In genomic region chr14:34589185-34589713, GRCm38 (mm10) we compare ENCODE assay signal across 24 mouse cellular contexts. TPM values are rescaled to one million over a fixed set of nuclear protein-coding genes. Genes with fewer than 3 reads are reported as not detected.
DNase-seq lines count a peak whose midpoint lies in the region; ATAC-seq and TF ChIP-seq lines count a peak whose summit lies in the region.
"Had no signal": no experiment of that assay in that cellular context is flagged by ENCODE, and none has a peak within 500 bp of the region (broad histone marks: within the 10 kb centered on the region; RNA-seq: fewer than 3 reads in every experiment).

No protein-coding gene starts in this region.

- H3K9me3 ChIP-seq in heart, embryonic 13.5 days = no peaks in the 10 kb centered on the region
- H3K9me3 ChIP-seq in hindbrain, embryonic 16.5 days (ENCODE audit: control insufficient read depth, low read length) = no peaks in the 10 kb centered on the region
- H3K9me3 ChIP-seq: embryonic facial prominence, embryonic 12.5 days; neural tube, embryonic 15.5 days had no signal

- peaks cover 74% of the 10 kb centered on the region for H3K4me1 ChIP-seq in heart, embryonic 13.5 days
- H3K4me1 ChIP-seq in hindbrain, embryonic 16.5 days (ENCODE audit: control insufficient read depth, insufficient read depth, low read depth, low read length) = no peaks in the 10 kb centered on the region
- H3K4me1 ChIP-seq in thymus, adult 2 months (replicated peaks; ENCODE audit: control insufficient read depth, insufficient read depth, low read length) = no peaks in the 10 kb centered on the region
- H3K4me1 ChIP-seq: neural tube, embryonic 15.5 days had no signal

- H3K36me3 ChIP-seq in heart, embryonic 13.5 days = peaks cover 11% of the 10 kb centered on the region
- no peaks in the 10 kb centered on the region for H3K36me3 ChIP-seq in hindbrain, embryonic 16.5 days (ENCODE audit: control insufficient read depth, insufficient read depth, low read length)
- H3K36me3 ChIP-seq in thymus, adult 2 months (ENCODE audit: control insufficient read depth, insufficient read depth, low read length) = no peaks in the 10 kb centered on the region
- H3K36me3 ChIP-seq: embryonic facial prominence, embryonic 12.5 days; neural tube, embryonic 15.5 days had no signal

- peak overlapping the region; percentile 81 for H3K4me2 ChIP-seq in heart, embryonic 13.5 days
- no peak overlapping the region for H3K4me2 ChIP-seq in hindbrain, embryonic 16.5 days (ENCODE audit: low read length)
- H3K4me2 ChIP-seq: embryonic facial prominence, embryonic 12.5 days; midbrain, embryonic 11.5 days; neural tube, embryonic 15.5 days had no signal

- TF ChIP-seq CTCF in gastrocnemius, adult 2 months (IDR thresholded peaks at IDR 0.05) = no peak
- TF ChIP-seq CTCF in thymus, adult 2 months (IDR thresholded peaks at IDR 0.05; ENCODE audit: borderline replicate concordance, control insufficient read depth, extremely low read depth, insufficient read depth, low read length, poor library complexity) = no peak

- DNase-seq in adipocyte (ENCODE audit: low spot score) = peak; percentile 53
- DNase-seq in gastrocnemius, adult 2 months = peak; percentile 87
- peak; percentile 76 for DNase-seq in heart, postnatal 4 days
- DNase-seq in thymus, adult 2 months = no peak
- DNase-seq in retina, embryonic 14.5 days (ENCODE audit: low spot score) = no peak
- no peak for DNase-seq in frontal cortex, adult 2 months (ENCODE audit: extremely low spot score in 1 of 2, low spot score in 1 of 2)
- DNase-seq: cerebellum, adult 2 months; kidney, adult 9 months; kidney, postnatal 36 days; retina, postnatal 1 day; right cerebral cortex, postnatal 4 days; thymus, postnatal 14 days had no signal

- no peak for TF ChIP-seq POLR2A in thymus, adult 2 months (IDR thresholded peaks at IDR 0.05; ENCODE audit: control insufficient read depth, extremely low read depth, insufficient read depth, low read length, poor library complexity)

- 82% methylated on average over 8 of the region's 8 CpGs for WGBS in heart, embryonic 13.5 days
- WGBS in hindbrain, embryonic 16.5 days = 89% methylated on average over 8 of the region's 8 CpGs
- WGBS in thymus, adult 2 months = 95% methylated on average over 8 of the region's 8 CpGs

- H3K27me3 ChIP-seq in heart, embryonic 13.5 days (replicated peaks) = no peaks in the 10 kb centered on the region
- no peaks in the 10 kb centered on the region for H3K27me3 ChIP-seq in hindbrain, embryonic 16.5 days (replicated peaks; ENCODE audit: control insufficient read depth, insufficient read depth, low read length)
- H3K27me3 ChIP-seq in thymus, adult 2 months (ENCODE audit: control insufficient read depth, insufficient read depth, low read length) = no peaks in the 10 kb centered on the region
- H3K27me3 ChIP-seq: embryonic facial prominence, embryonic 12.5 days; neural tube, embryonic 15.5 days had no signal

- peak overlapping the region; percentile 99 for H3K27ac ChIP-seq in gastrocnemius, adult 2 months
- H3K27ac ChIP-seq in heart, embryonic 13.5 days (replicated peaks) = peak overlapping the region; percentile 96
- H3K27ac ChIP-seq in hindbrain, embryonic 16.5 days (ENCODE audit: low read depth, low read length) = no peak overlapping the region
- no peak overlapping the region for H3K27ac ChIP-seq in thymus, adult 2 months (ENCODE audit: control insufficient read depth, insufficient read depth, low read length)
- H3K27ac ChIP-seq: embryonic facial prominence, embryonic 12.5 days; macrophage; neural tube, embryonic 15.5 days had no signal

- H3K4me3 ChIP-seq in gastrocnemius, adult 2 months = peak overlapping the region; percentile 88
- H3K4me3 ChIP-seq in heart, embryonic 13.5 days = no peak overlapping the region; the same call in 1 of the 2 replicates
- H3K4me3 ChIP-seq in hindbrain, embryonic 16.5 days (ENCODE audit: low read length) = no peak overlapping the region
- H3K4me3 ChIP-seq in thymus, adult 2 months (ENCODE audit: control insufficient read depth, insufficient read depth, low read length) = no peak overlapping the region
- H3K4me3 ChIP-seq: embryonic facial prominence, embryonic 12.5 days; neural tube, embryonic 15.5 days had no signal

- no peak for ATAC-seq in heart, embryonic 13.5 days (ENCODE audit: extremely low read depth, insufficient number of reproducible peaks, low FRiP score, low TSS enrichment)
- ATAC-seq in hindbrain, embryonic 16.5 days = no peak

- intact Hi-C loops in gastrocnemius, adult 2 months (cut with DNase I) = no loop called here

- 0 out of 2 replicates have a peak overlapping the region, but pooled peaks have one; percentile 64 for H3K9ac ChIP-seq in heart, embryonic 13.5 days
- H3K9ac ChIP-seq in hindbrain, embryonic 16.5 days (ENCODE audit: low read depth, low read length) = no peak overlapping the region
- H3K9ac ChIP-seq: embryonic facial prominence, embryonic 12.5 days; neural tube, embryonic 15.5 days had no signal

RNA-seq across cellular contexts. Expression of gene Ldb3, which starts 0.8 kb away (rescaled TPM):
- total RNA-seq in gastrocnemius, adult 2 months (2021) = 1,000 to 10,000 TPM; 1,886 to 2,548 TPM
- polyA plus RNA-seq in heart, embryonic 13.5 days (2015; fragmentation: Nextera tagmentation; extraction: Ambion mirVana) = 226 and 249 TPM in 2 replicates
- 100 to 1,000 TPM; 709 to 766 TPM for total RNA-seq in heart, postnatal 4 days (2021)
- 1.2 and 5.6 TPM in 2 replicates for polyA plus RNA-seq in hindbrain, embryonic 16.5 days (2015; fragmentation: Nextera tagmentation; extraction: Ambion mirVana)
- 6.6 and 63.0 TPM in 2 replicates for polyA plus RNA-seq in thymus, adult 2 months (2012; rRNA removed)
- 4.9 and 5.0 TPM in 2 replicates for polyA plus RNA-seq in frontal cortex, adult 2 months (2012; rRNA removed)
- total RNA-seq: common myeloid progenitor, adult 5-6 weeks; granulocyte monocyte progenitor cell, adult 5-6 weeks had no signal
- polyA plus RNA-seq: macrophage had no signal

RNA-seq across cellular contexts. Expression of gene Opn4, which starts 10.7 kb away (rescaled TPM):
- total RNA-seq in gastrocnemius, adult 2 months (2021) = not detected
- 4.8 and 5.8 TPM in 2 replicates for polyA plus RNA-seq in heart, embryonic 13.5 days (2015; fragmentation: Nextera tagmentation; extraction: Ambion mirVana)
- 1 to 10 TPM; 2.9 to 4.8 TPM for total RNA-seq in heart, postnatal 4 days (2021)
- polyA plus RNA-seq in hindbrain, embryonic 16.5 days (2015; fragmentation: Nextera tagmentation; extraction: Ambion mirVana) = 0.27 TPM in 1 of 2 replicates, not detected in the other
- polyA plus RNA-seq in thymus, adult 2 months (2012; rRNA removed) = 0.22 and 1.1 TPM in 2 replicates
- 0.04 and 0.10 TPM in 2 replicates for polyA plus RNA-seq in frontal cortex, adult 2 months (2012; rRNA removed)
- total RNA-seq: adrenal gland, postnatal 25 days; common myeloid progenitor, adult 5-6 weeks; granulocyte monocyte progenitor cell, adult 5-6 weeks; layer of hippocampus, postnatal 25 days; left cerebral cortex, postnatal 14 days had no signal
- polyA plus RNA-seq: C2C12; macrophage; midbrain, embryonic 11.5 days had no signal

Comparison
In these comparisons a context has a peak if more than half of its experiments do, and no peak if none do; other contexts are left out.
1. DNase-seq: peak in adipocyte (single experiment), gastrocnemius, adult 2 months (single experiment) and heart, postnatal 4 days (single experiment); none in thymus, adult 2 months (single experiment), retina, embryonic 14.5 days (single experiment) and frontal cortex, adult 2 months (0 of 2).
2. H3K27ac ChIP-seq: peak in gastrocnemius, adult 2 months (single experiment) and heart, embryonic 13.5 days (single experiment); none in hindbrain, embryonic 16.5 days (single experiment) and thymus, adult 2 months (single experiment).